Mouse (Mus musculus): ENCODE measurements at regions not wholly inside any gene's neighbourhood (a gene's known extent, or its start where the extent isn't known, plus 50 kb on each side); places are given as distances from the start of the nearest gene placed in this dataset.

- DNase-seq (ENCODE audit: low read depth, low spot score) = no peak
These were observed 160.3 kb downstream of the Dyrk2 start for GRCm38 (mm10) chr10:118709718-118710117.

GRCm38 (mm10) chr10:118711529-118711928, 158.5 kb downstream of the Dyrk2 start:
- no peak for DNase-seq (ENCODE audit: low read depth, low spot score)

- no peak for DNase-seq (ENCODE audit: low read depth, low spot score)
These were observed 158.1 kb downstream of the Dyrk2 start for GRCm38 (mm10) chr10:118711951-118712350.

GRCm38 (mm10) chr10:118712951-118713350, 157.1 kb downstream of the Dyrk2 start:
- no peak for DNase-seq (ENCODE audit: low read depth, low spot score)

GRCm38 (mm10) chr10:118714179-118714581, 155.8 kb downstream of the Dyrk2 start:
- no peak for DNase-seq (ENCODE audit: low read depth, low spot score)

- DNase-seq (ENCODE audit: low read depth, low spot score) = no peak
These were observed 155.4 kb downstream of the Dyrk2 start for GRCm38 (mm10) chr10:118714595-118714994.

GRCm38 (mm10) chr10:118720630-118721029, 149.4 kb downstream of the Dyrk2 start:
- DNase-seq (ENCODE audit: low read depth, low spot score) = no peak

GRCm38 (mm10) chr10:118722132-118722551, 147.9 kb downstream of the Dyrk2 start:
- DNase-seq (ENCODE audit: low read depth, low spot score) = no peak

- DNase-seq (ENCODE audit: low read depth, low spot score) = no peak
These were observed 147.3 kb downstream of the Dyrk2 start for GRCm38 (mm10) chr10:118722671-118723070.

GRCm38 (mm10) chr10:118736093-118736492, 133.9 kb downstream of the Dyrk2 start:
- DNase-seq (ENCODE audit: low read depth, low spot score) = no peak

GRCm38 (mm10) chr10:118737064-118737463, 132.9 kb downstream of the Dyrk2 start:
- DNase-seq (ENCODE audit: low read depth, low spot score) = no peak

- no peak for DNase-seq (ENCODE audit: low read depth, low spot score)
These were observed 130.0 kb downstream of the Dyrk2 start for GRCm38 (mm10) chr10:118739849-118740481.

- DNase-seq (ENCODE audit: low read depth, low spot score) = no peak
These were observed 126.2 kb downstream of the Dyrk2 start for GRCm38 (mm10) chr10:118743831-118744230.

GRCm38 (mm10) chr10:118746719-118747395, 123.2 kb downstream of the Dyrk2 start:
- peak; percentile 13 for DNase-seq (ENCODE audit: low read depth, low spot score)

- no peak for DNase-seq (ENCODE audit: low read depth, low spot score)
These were observed 121.0 kb downstream of the Dyrk2 start for GRCm38 (mm10) chr10:118749039-118749438.

GRCm38 (mm10) chr10:118749756-118750155, 120.3 kb downstream of the Dyrk2 start:
- no peak for DNase-seq (ENCODE audit: low read depth, low spot score)

GRCm38 (mm10) chr10:118751110-118751509, 118.9 kb downstream of the Dyrk2 start:
- no peak for DNase-seq (ENCODE audit: low read depth, low spot score)

- DNase-seq (ENCODE audit: low read depth, low spot score) = no peak
These were observed 116.8 kb downstream of the Dyrk2 start for GRCm38 (mm10) chr10:118753061-118753775.

- DNase-seq (ENCODE audit: low read depth, low spot score) = no peak
These were observed 115.2 kb downstream of the Dyrk2 start for GRCm38 (mm10) chr10:118754791-118755190.

- no peak for DNase-seq (ENCODE audit: low read depth, low spot score)
These were observed 111.1 kb downstream of the Dyrk2 start for GRCm38 (mm10) chr10:118758825-118759471.

- no peak for DNase-seq (ENCODE audit: low read depth, low spot score)
These were observed 109.6 kb downstream of the Dyrk2 start for GRCm38 (mm10) chr10:118760441-118760840.
